Mouse (Mus musculus) cortical plate, adult 2 months (tissue): ENCODE results near the gene 2210016L21Rik. TPM values are rescaled to one million over a fixed set of nuclear protein-coding genes. Genes with fewer than 3 reads are reported as not detected.

Experiments used
- H3K27ac ChIP-seq: fragments of 200-500 bp; 2 replicates; pipeline ENCODE4 v1.5.1; 2012; ENCODE audit warnings: low read length, control low read depth, inconsistent platforms; ENCODE audit not compliant: insufficient read depth
- H3K4me1 ChIP-seq: fragments of 200-500 bp; 2 replicates; pipeline ENCODE4 v1.6.1; 2011; ENCODE audit warnings: low read length; ENCODE audit not compliant: control insufficient read depth, insufficient read depth
- H3K4me3 ChIP-seq: fragments of 200-500 bp; 2 replicates; pipeline ENCODE4 v1.5.1; 2011; ENCODE audit warnings: mild to moderate bottlenecking, low read length, control low read depth; ENCODE audit not compliant: insufficient read depth
- CTCF ChIP-seq: fragments of 200-500 bp; IDR thresholded peaks from 2 replicates; pipeline ENCODE4 v1.5.1; 2011; ENCODE audit warnings: mild to moderate bottlenecking, control low read depth, low read length; ENCODE audit not compliant: insufficient read depth; ENCODE audit errors: extremely low read depth
- POLR2A ChIP-seq: fragments of 200-500 bp; IDR thresholded peaks from 2 replicates; pipeline ENCODE4 v1.6.1; 2011; ENCODE audit warnings: mild to moderate bottlenecking, low read length, control low read depth; ENCODE audit not compliant: insufficient read depth; ENCODE audit errors: extremely low read depth
- polyA plus RNA-seq: library from polyadenylated mRNA; depleted of rRNA; stranded (reverse); fragments of >200 nt; gene quantifications from 2 replicates; pipeline ENCODE4 v1.2.3, GENCODE M21; 2012; rRNA removed

Gene 2210016L21Rik
- polyA plus RNA-seq, 1 experiment: 129 TPM

DNA sequence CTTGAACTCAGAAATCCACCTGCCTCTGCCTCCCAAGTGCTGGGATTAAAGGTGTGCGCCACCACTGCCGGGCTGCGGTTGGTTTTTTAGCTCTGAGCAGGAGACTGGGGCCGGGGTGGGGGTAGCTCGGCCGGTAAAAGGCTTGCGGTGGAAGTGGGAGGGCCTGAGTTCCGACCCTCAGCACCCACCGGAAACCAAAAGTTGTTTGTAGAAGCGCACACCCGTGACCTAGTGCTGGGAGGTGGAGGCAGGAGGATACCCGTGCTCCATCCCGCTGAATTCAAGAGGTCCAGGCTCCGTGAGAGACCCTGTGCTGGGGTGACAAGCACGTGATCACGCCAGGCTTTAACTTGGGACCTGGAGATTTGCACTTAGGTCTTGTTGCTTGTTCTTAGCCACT, 54.5 kb downstream of the 2210016L21Rik start:
- H3K4me1 ChIP-seq: no peaks in the 10 kb centered on the region
- no peak overlapping the region for H3K27ac ChIP-seq
- H3K4me3 ChIP-seq: no peak overlapping the region
- no peak for TF ChIP-seq POLR2A

DNA sequence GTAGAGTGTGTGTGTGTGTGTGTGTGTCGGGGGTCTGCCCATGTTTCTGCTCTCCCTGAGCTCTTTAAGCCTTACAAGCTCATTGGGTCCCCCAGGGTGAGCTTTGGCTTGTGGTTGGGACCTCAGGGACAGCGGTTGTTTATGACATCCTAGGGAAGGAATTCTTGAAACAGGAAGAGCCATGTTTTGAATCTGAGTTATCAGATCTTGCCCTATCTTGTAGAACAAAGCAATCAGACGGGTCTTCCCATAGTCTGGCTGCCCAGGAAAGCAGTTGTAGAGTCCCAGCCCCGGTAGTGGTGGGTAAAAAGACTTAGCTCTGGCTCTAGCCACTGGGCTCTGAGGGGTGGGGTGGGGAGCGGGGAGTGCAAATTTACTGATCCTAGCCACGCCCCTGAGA, 55.4 kb downstream of the 2210016L21Rik start:
- Histone ChIP-seq H3K27ac (no peak overlapping the region), H3K4me3 (no peak overlapping the region), H3K4me1 (no peaks in the 10 kb centered on the region)
- TF ChIP-seq CTCF: no peak

Other genes with a start within 250 kb of the 2210016L21Rik start
- gene Tchp, start 234.4 kb upstream of the 2210016L21Rik start, polyA plus RNA-seq: 14.8 and 15.6 TPM in 2 replicates
- gene Ankrd13a, start 167.5 kb upstream of the 2210016L21Rik start, polyA plus RNA-seq: 36.2 and 38.5 TPM in 2 replicates
- gene Git2, start 166.6 kb upstream of the 2210016L21Rik start, polyA plus RNA-seq: 44.0 and 44.1 TPM in 2 replicates
- gene 1500011B03Rik, start 118.7 kb upstream of the 2210016L21Rik start, polyA plus RNA-seq: 232 and 245 TPM in 2 replicates
- gene 4930519G04Rik, start 88.5 kb upstream of the 2210016L21Rik start, polyA plus RNA-seq: 0.06 TPM in 1 of 2 replicates, not detected in the other
- 0.25 and 0.36 TPM in 2 replicates for gene Gm9936, start 83.5 kb upstream of the 2210016L21Rik start, polyA plus RNA-seq
- 7.5 and 8.6 TPM in 2 replicates for gene Oasl2, start 45.2 kb upstream of the 2210016L21Rik start, polyA plus RNA-seq
- gene Oasl1, start 18.9 kb upstream of the 2210016L21Rik start, polyA plus RNA-seq: 0.35 and 0.78 TPM in 2 replicates
- not detected in 2 replicates for gene Hnf1a, start 28.9 kb downstream of the 2210016L21Rik start, polyA plus RNA-seq
- gene Sppl3, start 69.0 kb downstream of the 2210016L21Rik start, polyA plus RNA-seq: 66.4 and 68.5 TPM in 2 replicates
- not detected in 2 replicates for gene Gm10401, start 156.1 kb downstream of the 2210016L21Rik start, polyA plus RNA-seq
- 12.7 and 12.8 TPM in 2 replicates for gene Acads, start 177.2 kb downstream of the 2210016L21Rik start, polyA plus RNA-seq
- gene Unc119b, start 192.8 kb downstream of the 2210016L21Rik start, polyA plus RNA-seq: 24.8 and 26.2 TPM in 2 replicates
- gene Mlec, start 216.0 kb downstream of the 2210016L21Rik start, polyA plus RNA-seq: 74.6 and 78.6 TPM in 2 replicates